Mouse (Mus musculus): ENCODE data around the gene Lhx2.

GRCm38 (mm10) chr2:38377254-38377653, 38.2 kb downstream of the Lhx2 start:
- TF ChIP-seq CTCF (IDR thresholded peaks at IDR 0.05; ENCODE audit: low read depth) (no peak), EP300 (IDR thresholded peaks at IDR 0.05; ENCODE audit: low read depth) (no peak)

All from liver, postnatal 0 days (tissue).